Mouse (Mus musculus): ENCODE measurements around the gene Rrm1. TPM values are rescaled to one million over a fixed set of nuclear protein-coding genes. Genes with fewer than 3 reads are reported as not detected.

The Rrm1 gene
- polyA plus RNA-seq (2012; rRNA removed): 127 and 130 TPM in 2 replicates

DNA sequence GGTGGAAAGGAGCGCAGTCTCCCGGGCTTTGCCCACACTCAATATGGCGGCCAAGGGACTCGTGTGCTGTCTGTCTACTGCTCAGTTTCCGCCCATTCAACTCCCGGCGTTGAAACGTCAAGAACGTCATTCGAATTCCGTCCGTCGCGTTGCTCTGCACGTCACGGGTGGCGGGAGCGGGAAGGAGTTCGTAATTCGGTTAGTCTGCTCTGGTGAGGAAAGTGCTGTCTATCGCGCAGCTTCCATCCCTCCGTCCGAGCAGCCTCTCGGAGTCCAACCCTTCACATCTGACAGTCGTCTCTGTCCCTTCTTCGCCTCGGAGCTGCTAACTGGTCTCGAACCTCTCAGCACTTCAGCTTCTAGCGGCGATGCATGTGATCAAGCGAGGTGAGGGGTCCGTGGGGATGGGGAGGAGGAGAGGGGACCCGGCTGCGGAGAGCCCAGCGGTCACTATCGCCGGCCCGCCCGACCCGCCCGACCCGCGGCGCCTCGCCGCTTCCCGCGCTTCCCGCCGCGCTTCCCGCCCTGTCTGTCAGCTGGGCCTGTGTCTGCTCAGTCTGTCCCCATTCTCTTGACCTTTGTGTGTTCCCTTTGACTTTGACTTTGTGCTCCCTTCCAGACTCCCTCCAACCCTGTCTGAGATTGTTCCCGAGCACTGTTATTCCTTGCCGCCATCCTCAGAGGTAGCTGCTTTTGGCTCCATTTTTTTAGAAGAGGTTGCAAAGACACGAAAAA lies at the start of gene Rrm1:
Gene Rrm1 (plus strand): TSS at position 39 of the 735 bp plus-strand sequence.

DNA sequence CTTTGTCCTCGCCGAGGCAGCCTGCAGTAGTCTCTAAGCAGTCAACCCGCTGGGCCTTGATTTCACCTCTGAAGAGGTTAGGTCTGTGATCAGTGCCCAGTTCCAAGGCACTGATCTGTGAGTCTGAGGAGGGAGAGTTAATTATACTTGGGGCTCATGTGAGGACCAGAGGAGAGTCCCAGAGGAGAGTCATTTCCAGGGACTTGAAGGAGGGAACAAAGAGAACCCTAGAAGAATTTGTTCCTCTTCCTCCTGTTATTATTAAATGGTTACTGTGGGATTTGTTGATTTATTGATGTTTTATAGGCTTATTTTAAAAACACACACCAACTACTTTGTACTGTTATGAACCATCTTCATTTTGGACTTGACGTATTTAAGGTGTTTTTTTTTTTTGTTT lies 40.1 kb downstream of the Rrm1 start, which contains the start of gene Olfr543:
Gene Olfr543 (minus strand): TSS at position 101 of the 400 bp plus-strand sequence.

DNA sequence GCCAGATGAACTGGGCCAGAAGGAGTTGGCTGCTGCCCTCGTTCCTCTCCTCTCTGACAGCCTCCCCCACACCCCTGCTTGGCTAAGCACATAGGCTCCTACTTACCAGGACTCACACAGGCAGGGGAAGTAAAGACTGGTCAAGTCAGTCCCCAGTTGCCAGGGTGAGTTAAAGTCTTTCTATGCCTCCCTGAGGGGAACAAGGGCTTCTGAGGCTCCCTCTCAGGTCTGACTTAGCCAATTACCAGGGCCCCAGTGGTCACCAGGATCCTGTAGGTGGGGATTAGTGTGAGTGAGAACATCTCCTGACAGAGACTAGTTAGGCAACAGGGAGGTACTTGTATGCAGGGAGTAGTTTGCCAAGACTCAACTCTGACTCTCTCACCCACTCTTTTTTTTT lies 46.7 kb downstream of the Rrm1 start, which contains the start of gene Olfr544:
Gene Olfr544 (minus strand): TSS at position 153 of the 400 bp plus-strand sequence.

DNA sequence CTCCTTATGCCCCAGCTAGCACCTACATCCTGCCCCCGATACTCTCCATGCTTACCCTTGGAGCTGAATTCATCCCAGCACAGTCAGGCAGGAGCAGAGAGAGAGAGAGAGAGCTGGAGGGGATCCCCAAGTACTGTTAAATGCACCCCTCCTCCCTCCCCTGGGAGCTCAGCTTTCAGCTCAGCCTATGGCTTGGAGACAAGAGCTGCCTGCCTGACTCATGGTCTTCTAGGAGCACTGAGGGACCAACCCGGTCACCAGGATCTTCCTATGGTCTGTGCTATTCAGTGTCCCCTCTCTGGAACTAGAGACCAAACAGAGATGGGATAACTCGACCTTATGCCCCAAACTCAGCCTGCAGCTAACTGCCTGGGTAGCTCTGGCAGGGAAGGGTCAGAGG lies 58.0 kb downstream of the Rrm1 start, which contains the start of gene Olfr545:
Gene Olfr545 (minus strand): TSS at position 101 of the 400 bp plus-strand sequence.

Other genes starting within 250 kb of the Rrm1 start
- gene Nup98, start 231.5 kb upstream of the Rrm1 start, polyA plus RNA-seq (2012; rRNA removed): 8.2 and 10.7 TPM in 2 replicates
- gene Pgap2, start 231.5 kb upstream of the Rrm1 start, polyA plus RNA-seq (2012; rRNA removed): 13.1 and 14.6 TPM in 2 replicates
- gene Rhog, start 185.6 kb upstream of the Rrm1 start, polyA plus RNA-seq (2012; rRNA removed): 22.4 and 34.0 TPM in 2 replicates
- gene Stim1, start 173.9 kb upstream of the Rrm1 start, polyA plus RNA-seq (2012; rRNA removed): 7.8 and 7.9 TPM in 2 replicates
- gene Olfr543, start 40.0 kb downstream of the Rrm1 start, polyA plus RNA-seq (2012; rRNA removed): not detected in 2 replicates
- not detected in 2 replicates for gene Olfr544, start 46.6 kb downstream of the Rrm1 start, polyA plus RNA-seq (2012; rRNA removed)
- not detected in 2 replicates for gene Olfr545, start 57.9 kb downstream of the Rrm1 start, polyA plus RNA-seq (2012; rRNA removed)
- gene Olfr547, start 93.1 kb downstream of the Rrm1 start, polyA plus RNA-seq (2012; rRNA removed): not detected in 2 replicates
- gene Olfr548-ps1, start 99.2 kb downstream of the Rrm1 start, polyA plus RNA-seq (2012; rRNA removed): not detected in 2 replicates
- gene Olfr549, start 108.2 kb downstream of the Rrm1 start, polyA plus RNA-seq (2012; rRNA removed): not detected in 2 replicates
- gene Trim21, start 123.8 kb downstream of the Rrm1 start, polyA plus RNA-seq (2012; rRNA removed): 3.5 and 4.1 TPM in 2 replicates
- gene Olfr550, start 129.7 kb downstream of the Rrm1 start, polyA plus RNA-seq (2012; rRNA removed): not detected in 2 replicates
- gene Olfr551, start 150.2 kb downstream of the Rrm1 start, polyA plus RNA-seq (2012; rRNA removed): not detected in 2 replicates
- gene Olfr552, start 156.1 kb downstream of the Rrm1 start, polyA plus RNA-seq (2012; rRNA removed): not detected in 2 replicates
- gene Olfr553, start 176.5 kb downstream of the Rrm1 start, polyA plus RNA-seq (2012; rRNA removed): not detected in 2 replicates
- gene Olfr554, start 196.7 kb downstream of the Rrm1 start, polyA plus RNA-seq (2012; rRNA removed): not detected in 2 replicates
- gene Olfr555, start 217.1 kb downstream of the Rrm1 start, polyA plus RNA-seq (2012; rRNA removed): not detected in 2 replicates
- gene Olfr556, start 223.2 kb downstream of the Rrm1 start, polyA plus RNA-seq (2012; rRNA removed): not detected in 2 replicates
- gene Trim68, start 245.6 kb downstream of the Rrm1 start, polyA plus RNA-seq (2012; rRNA removed): 2.0 and 2.5 TPM in 2 replicates